Comparison of ENCODE assay signal across 23 mouse cellular contexts in the genomic region with DNA sequence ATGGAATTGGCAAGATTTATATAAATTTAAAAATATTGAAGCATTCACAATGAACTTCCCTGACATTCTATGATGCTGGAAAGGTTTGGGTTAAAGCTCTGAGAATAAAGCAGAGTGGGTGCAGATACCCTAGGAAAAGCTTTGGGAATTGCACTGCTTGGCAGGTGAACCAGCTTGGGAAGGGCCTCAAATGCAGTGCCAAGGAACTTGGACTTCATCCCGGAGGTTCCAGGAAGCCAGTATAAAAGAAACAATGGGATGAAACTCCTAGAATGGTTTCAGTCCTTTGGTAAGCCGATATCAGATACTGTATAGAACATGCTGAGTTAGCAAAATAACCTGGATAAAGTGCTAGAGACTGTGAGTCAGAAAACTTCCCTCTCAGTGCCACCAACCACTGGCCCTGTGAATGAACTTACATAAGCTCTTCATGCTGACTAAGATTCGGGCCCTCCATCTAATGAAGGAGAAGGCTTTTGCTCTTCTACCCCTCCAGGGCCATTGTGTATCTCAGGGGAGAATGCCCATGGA.
A peak's percentile ranks its signal among the peaks of the same experiment; 100 is the strongest.
DNase-seq lines count a peak whose midpoint lies in the region; ATAC-seq and TF ChIP-seq lines count a peak whose summit lies in the region.
"Had no signal": no experiment of that assay in that cellular context is flagged by ENCODE, and none has a peak within 500 bp of the region (broad histone marks: within the 10 kb centered on the region; RNA-seq: fewer than 3 reads in every experiment).

No protein-coding gene starts in this region.

- no peak for ATAC-seq in forebrain, postnatal 0 days
- ATAC-seq in forebrain, embryonic 15.5 days (replicated peaks), result no peak
- ATAC-seq: forebrain, embryonic 16.5 days; intestine, postnatal 0 days had no signal

- H3K9me3 ChIP-seq in forebrain, postnatal 0 days (ENCODE audit: low read length), result no peaks in the 10 kb centered on the region
- H3K9me3 ChIP-seq in forebrain, embryonic 15.5 days, result no peaks in the 10 kb centered on the region
- H3K9me3 ChIP-seq: heart, embryonic 15.5 days; stomach, embryonic 15.5 days had no signal

- no peak overlapping the region for H3K9ac ChIP-seq in forebrain, postnatal 0 days
- no peak overlapping the region for H3K9ac ChIP-seq in forebrain, embryonic 15.5 days (replicated peaks)
- H3K9ac ChIP-seq: heart, embryonic 15.5 days; hindbrain, embryonic 14.5 days; liver, embryonic 14.5 days; stomach, embryonic 15.5 days had no signal

- H3K4me2 ChIP-seq in forebrain, postnatal 0 days (ENCODE audit: low read depth), result no peak overlapping the region
- no peak overlapping the region for H3K4me2 ChIP-seq in forebrain, embryonic 15.5 days (replicated peaks)
- H3K4me2 ChIP-seq: heart, embryonic 15.5 days; hindbrain, embryonic 14.5 days; stomach, embryonic 15.5 days had no signal

- no peaks in the 10 kb centered on the region for H3K36me3 ChIP-seq in forebrain, postnatal 0 days (ENCODE audit: insufficient read depth)
- H3K36me3 ChIP-seq in forebrain, embryonic 15.5 days, result no peaks in the 10 kb centered on the region
- H3K36me3 ChIP-seq: heart, embryonic 15.5 days; stomach, embryonic 15.5 days had no signal

- 44% methylated on average over 3 of the region's 3 CpGs for whole genome bisulfite sequencing in forebrain, postnatal 0 days
- WGBS in forebrain, embryonic 15.5 days, result 51% methylated on average over 3 of the region's 3 CpGs

- peak; percentile 47 to 59 for DNase-seq in cerebellum, postnatal 10 days
- no peak for DNase-seq in cerebellum, adult 8-10 months
- DNase-seq in forebrain, postnatal 0 days, result peak; percentile 20
- peak; percentile 17 for DNase-seq in left cerebral cortex, postnatal 4 days
- no peak for DNase-seq in left cerebral cortex, postnatal 14 days (ENCODE audit: low spot score in 2 of 2)
- peak; percentile 67 for DNase-seq in brain, embryonic 14.5 days (ENCODE audit: low read depth)
- DNase-seq in lung, postnatal 25 days (ENCODE audit: low spot score), result no peak
- DNase-seq: adrenal gland, postnatal 14 days; cerebellum, adult 9-11 months; kidney, postnatal 14 days; lung, adult 2 months; lung, postnatal 10 days; midbrain, embryonic 14.5 days; right cerebral cortex, postnatal 25 days; thymus, postnatal 25 days had no signal

- TF ChIP-seq CTCF in forebrain, postnatal 0 days (IDR thresholded peaks at IDR 0.05; ENCODE audit: low read depth), result no peak
- TF ChIP-seq CTCF in brain, embryonic 14.5 days (IDR thresholded peaks at IDR 0.05; ENCODE audit: borderline replicate concordance, extremely low read depth, insufficient read depth, insufficient read length), result no peak

- no peak for TF ChIP-seq POLR2A in brain, embryonic 14.5 days (IDR thresholded peaks at IDR 0.05; ENCODE audit: borderline replicate concordance, extremely low read depth, insufficient read depth, insufficient read length, poor library complexity, severe bottlenecking)

- intact Hi-C loops in left cerebral cortex, postnatal 4 days (cut with DNase I), result no loop called here
- intact Hi-C loops in left cerebral cortex, postnatal 14 days (cut with DNase I), result no loop called here

- no peaks in the 10 kb centered on the region for H3K27me3 ChIP-seq in forebrain, postnatal 0 days (ENCODE audit: insufficient read depth, low read length)
- no peaks in the 10 kb centered on the region for H3K27me3 ChIP-seq in forebrain, embryonic 15.5 days
- H3K27me3 ChIP-seq: heart, embryonic 15.5 days; stomach, embryonic 15.5 days had no signal

- peaks cover 7% of the 10 kb centered on the region for H3K4me1 ChIP-seq in forebrain, postnatal 0 days (ENCODE audit: insufficient read depth)
- peaks cover 21% of the 10 kb centered on the region for H3K4me1 ChIP-seq in forebrain, embryonic 15.5 days
- H3K4me1 ChIP-seq: heart, embryonic 15.5 days; stomach, embryonic 15.5 days had no signal

- H3K27ac ChIP-seq in forebrain, postnatal 0 days (ENCODE audit: low read depth, low read length), result no peak overlapping the region
- H3K27ac ChIP-seq in forebrain, embryonic 15.5 days (replicated peaks), result no peak overlapping the region
- H3K27ac ChIP-seq: heart, embryonic 15.5 days; hindbrain, embryonic 14.5 days; left cerebral cortex, adult 2 months; liver, embryonic 14.5 days; stomach, embryonic 15.5 days had no signal

- no peak overlapping the region for H3K4me3 ChIP-seq in forebrain, postnatal 0 days (ENCODE audit: low read depth, low read length)
- no peak overlapping the region for H3K4me3 ChIP-seq in forebrain, embryonic 15.5 days
- H3K4me3 ChIP-seq: heart, embryonic 15.5 days; left cerebral cortex, adult 2 months; stomach, embryonic 15.5 days had no signal

Comparison
In these comparisons a context has a peak if more than half of its experiments do, and no peak if none do; other contexts are left out.
1. DNase-seq: peak in cerebellum, postnatal 10 days (2 of 2), forebrain, postnatal 0 days (single experiment), left cerebral cortex, postnatal 4 days (single experiment) and brain, embryonic 14.5 days (single experiment); none in cerebellum, adult 8-10 months (single experiment), left cerebral cortex, postnatal 14 days (0 of 2) and lung, postnatal 25 days (single experiment).